Mouse (Mus musculus): Measurements from ENCODE around the gene Sbf1. TPM values are rescaled to one million over a fixed set of nuclear protein-coding genes. Genes with fewer than 3 reads are reported as not detected.

Sbf1 gene
- total and polyA plus RNA-seq, 3 experiments = 22.6 to 79.1 (median 69.3) TPM

DNA sequence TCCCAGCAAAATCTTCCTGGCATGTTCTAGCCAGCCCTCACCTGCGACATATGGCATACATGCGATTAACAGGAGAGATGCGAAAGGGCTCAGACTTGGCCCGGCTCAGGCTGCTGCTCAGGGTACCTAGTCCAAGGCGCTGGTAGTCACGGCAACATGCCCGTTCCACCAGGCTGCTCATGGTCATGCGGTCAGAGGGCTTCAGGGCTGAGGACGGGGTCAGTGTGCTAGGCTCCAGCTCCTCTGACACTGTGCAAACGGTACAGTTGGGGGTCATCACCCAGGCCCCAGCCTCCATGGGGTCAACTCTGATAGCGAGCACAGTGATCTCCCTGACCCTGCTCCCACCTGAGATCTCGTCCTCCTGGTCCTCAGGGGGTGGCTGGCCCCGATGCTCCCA, 14.9 kb downstream of the Sbf1 start:
- H3K79me2 ChIP-seq (replicated peaks; ENCODE audit: control insufficient read depth, extremely low read depth, insufficient read depth, poor library complexity, severe bottlenecking) = no peaks in the 10 kb centered on the region
- H3K9me3 ChIP-seq (replicated peaks; ENCODE audit: low read length) = no peaks in the 10 kb centered on the region
- no peak overlapping the region for H3K4me3 ChIP-seq (replicated peaks in 1 of 3; ENCODE audit: low read depth in 2 of 3, low read length in 2 of 3, poor library complexity in 1 of 3)
- no peaks in the 10 kb centered on the region for H3K4me1 ChIP-seq (ENCODE audit: control insufficient read depth in 1 of 2, insufficient read depth in 2 of 2)
- dilution Hi-C loops (cut with MboI; ENCODE audit: extremely low pct_ligation_motif_present, extremely low pct_unique_long_range_greater_than_20kb, low sequenced_read_pairs) (no loop called here), in situ Hi-C loops (cut with MboI; ENCODE audit: low pct_ligation_motif_present, low pct_unique_long_range_greater_than_20kb, low sequenced_read_pairs) (no loop called here)
- no peak for TF ChIP-seq CTCF (conservative IDR thresholded peaks at IDR 0.05 in 1 of 2, IDR thresholded peaks at IDR 0.05 in 1 of 2; ENCODE audit: low read depth in 2 of 2, low read length in 2 of 2)
- TF ChIP-seq ZC3H11A (IDR thresholded peaks at IDR 0.05; ENCODE audit: low read depth, low read length) = no peak
- no peak for TF ChIP-seq SIN3A (IDR thresholded peaks at IDR 0.05; ENCODE audit: low read length)
- H3K4me2 ChIP-seq (ENCODE audit: insufficient read depth, low read depth, poor library complexity, severe bottlenecking) = no peak overlapping the region
- no peak overlapping the region for H3K9ac ChIP-seq (ENCODE audit: insufficient read depth, low read depth)
- no peak for DNase-seq (ENCODE audit: extremely low read depth)
- H3K27ac ChIP-seq (ENCODE audit: insufficient read depth, low read depth) = no peak overlapping the region
- H3K36me3 ChIP-seq (replicated peaks in 1 of 2; ENCODE audit: control insufficient read depth in 1 of 2, insufficient read depth in 1 of 2, low read length in 1 of 2) = peaks cover 63 to 91% of the 10 kb centered on the region in 2 experiments
- no peaks in the 10 kb centered on the region for H3K27me3 ChIP-seq (replicated peaks)

DNA sequence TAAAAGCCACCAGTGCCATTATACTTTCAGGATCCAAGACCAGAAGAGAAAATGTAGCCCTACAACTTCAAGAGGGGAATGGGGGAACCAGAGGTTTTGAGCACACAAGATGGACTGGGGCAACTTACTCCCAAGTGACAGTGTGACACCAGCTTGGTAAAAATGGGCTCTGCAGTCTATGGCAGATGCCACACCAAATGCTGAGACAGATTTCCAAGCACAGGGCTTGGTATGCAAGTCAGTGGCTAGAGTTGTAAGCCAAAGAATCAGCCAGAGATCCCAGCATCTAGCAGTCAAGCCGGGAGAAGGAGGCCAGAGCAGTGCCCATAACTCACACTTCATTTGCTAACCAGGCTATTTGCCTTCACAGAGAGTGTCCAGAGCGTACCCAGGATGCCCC, 17.4 kb downstream of the Sbf1 start:
- Histone ChIP-seq H3K27me3 (replicated peaks) (no peaks in the 10 kb centered on the region), H3K9ac (ENCODE audit: insufficient read depth, low read depth) (no peak overlapping the region), H3K9me3 (replicated peaks; ENCODE audit: low read length) (no peaks in the 10 kb centered on the region), H3K36me3 (replicated peaks in 1 of 2; ENCODE audit: control insufficient read depth in 1 of 2, insufficient read depth in 1 of 2, low read length in 1 of 2) (peaks cover 67 to 91% of the 10 kb centered on the region in 2 experiments), H3K4me1 (ENCODE audit: control insufficient read depth in 1 of 2, insufficient read depth in 2 of 2) (no peaks in the 10 kb centered on the region), H3K4me2 (ENCODE audit: insufficient read depth, low read depth, poor library complexity, severe bottlenecking) (no peak overlapping the region), H3K27ac (ENCODE audit: insufficient read depth, low read depth) (no peak overlapping the region), H3K79me2 (replicated peaks; ENCODE audit: control insufficient read depth, extremely low read depth, insufficient read depth, poor library complexity, severe bottlenecking) (no peaks in the 10 kb centered on the region), H3K4me3 (replicated peaks in 1 of 3; ENCODE audit: low read depth in 2 of 3, low read length in 2 of 3, poor library complexity in 1 of 3) (no peak overlapping the region)
- in situ Hi-C loops (cut with MboI; ENCODE audit: low pct_ligation_motif_present, low pct_unique_long_range_greater_than_20kb, low sequenced_read_pairs) = no loop called here
- TF ChIP-seq TBP (conservative IDR thresholded peaks at IDR 0.05; ENCODE audit: low read depth, low read length) (no peak), NRF1 (IDR thresholded peaks at IDR 0.05; ENCODE audit: low read depth, low read length) (no peak), SMC3 (IDR thresholded peaks at IDR 0.05; ENCODE audit: low read depth, low read length) (no peak)
- dilution Hi-C loops (cut with MboI; ENCODE audit: extremely low pct_ligation_motif_present, extremely low pct_unique_long_range_greater_than_20kb, low sequenced_read_pairs) = no loop called here
- DNase-seq (ENCODE audit: extremely low read depth) = no peak

DNA sequence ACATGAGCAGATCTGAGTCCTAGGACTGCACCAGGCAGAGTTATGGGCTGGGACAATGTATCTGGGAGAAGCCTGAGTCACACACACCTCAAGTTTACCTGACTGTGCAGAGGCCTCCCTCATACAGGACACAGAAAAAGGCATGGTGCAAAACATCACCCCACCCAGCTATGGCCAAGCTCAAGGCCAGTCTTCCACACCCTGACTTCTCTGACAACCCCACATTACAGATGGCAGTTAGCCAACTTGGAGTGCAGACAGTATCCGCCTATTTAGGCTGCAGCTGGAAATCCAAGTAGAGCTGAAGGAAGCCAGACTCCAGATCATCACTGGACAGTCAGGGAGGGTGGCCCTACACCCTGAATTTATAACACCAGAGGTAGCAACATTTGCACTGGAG, 18.6 kb downstream of the Sbf1 start:
- Histone ChIP-seq H3K4me3 (replicated peaks in 1 of 3; ENCODE audit: low read depth in 2 of 3, low read length in 2 of 3, poor library complexity in 1 of 3) (no peak overlapping the region), H3K9ac (ENCODE audit: insufficient read depth, low read depth) (no peak overlapping the region), H3K4me2 (ENCODE audit: insufficient read depth, low read depth, poor library complexity, severe bottlenecking) (no peak overlapping the region), H3K27me3 (replicated peaks) (no peaks in the 10 kb centered on the region), H3K27ac (ENCODE audit: insufficient read depth, low read depth) (no peak overlapping the region), H3K36me3 (replicated peaks in 1 of 2; ENCODE audit: control insufficient read depth in 1 of 2, insufficient read depth in 1 of 2, low read length in 1 of 2) (peaks cover 62 to 89% of the 10 kb centered on the region in 2 experiments), H3K4me1 (ENCODE audit: control insufficient read depth in 1 of 2, insufficient read depth in 2 of 2) (no peaks in the 10 kb centered on the region), H3K9me3 (replicated peaks; ENCODE audit: low read length) (no peaks in the 10 kb centered on the region), H3K79me2 (replicated peaks; ENCODE audit: control insufficient read depth, extremely low read depth, insufficient read depth, poor library complexity, severe bottlenecking) (no peaks in the 10 kb centered on the region)
- no peak for TF ChIP-seq ZC3H11A (IDR thresholded peaks at IDR 0.05; ENCODE audit: low read depth, low read length)
- no peak for TF ChIP-seq POLR2AphosphoS2 (IDR thresholded peaks at IDR 0.05; ENCODE audit: low read depth, low read length)
- TF ChIP-seq ZKSCAN1 (IDR thresholded peaks at IDR 0.05; ENCODE audit: borderline replicate concordance, low read depth, low read length) = no peak
- TF ChIP-seq ZNF384 (IDR thresholded peaks at IDR 0.05; ENCODE audit: low read depth, low read length) = no peak
- no peak for TF ChIP-seq UBTF (IDR thresholded peaks at IDR 0.05; ENCODE audit: low read depth, low read length)
- TF ChIP-seq E2F4 (IDR thresholded peaks at IDR 0.05; ENCODE audit: insufficient replicate concordance, low read depth, low read length) = no peak
- TF ChIP-seq TBP (conservative IDR thresholded peaks at IDR 0.05; ENCODE audit: low read depth, low read length) = no peak
- TF ChIP-seq NELFE (IDR thresholded peaks at IDR 0.05; ENCODE audit: low read depth, low read length) = no peak
- DNase-seq (ENCODE audit: extremely low read depth) = no peak
- dilution Hi-C loops (cut with MboI; ENCODE audit: extremely low pct_ligation_motif_present, extremely low pct_unique_long_range_greater_than_20kb, low sequenced_read_pairs) = no loop called here
- in situ Hi-C loops (cut with MboI; ENCODE audit: low pct_ligation_motif_present, low pct_unique_long_range_greater_than_20kb, low sequenced_read_pairs) = no loop called here

Data from CH12.LX (cell line).